Mouse (Mus musculus) retina, embryonic 14.5 days (tissue): ENCODE results near the gene Itih1.

Experiments used
- DNase-seq: peaks from one replicate; pipeline ENCODE4 v3.0.0-alpha.2; 2015; ENCODE audit warnings: low spot score

The Itih1 gene

GRCm38 (mm10) chr14:30943038-30943437 lies at the start of gene Itih1:
Itih1 (minus strand) TSS chr14:30943289.
- DNase-seq = no peak

GRCm38 (mm10) chr14:30976222-30976621 lies 33.1 kb upstream of the Itih1 start:
- DNase-seq = no peak

GRCm38 (mm10) chr14:30974204-30974603 lies 31.1 kb upstream of the Itih1 start:
- no peak for DNase-seq

- DNase-seq = no peak
Measured at GRCm38 (mm10) chr14:30960366-30960765, 17.3 kb upstream of the Itih1 start.

GRCm38 (mm10) chr14:30959031-30959430 lies 15.9 kb upstream of the Itih1 start:
- no peak for DNase-seq

- no peak for DNase-seq
Measured at GRCm38 (mm10) chr14:30958517-30958916, 15.4 kb upstream of the Itih1 start.

GRCm38 (mm10) chr14:30951154-30951825 lies 8.2 kb upstream of the Itih1 start, which contains the start of gene Nek4:
Nek4 (plus strand) TSS chr14:30951377.
- peak; percentile 99 for DNase-seq

GRCm38 (mm10) chr14:30949986-30950385 lies 6.9 kb upstream of the Itih1 start:
- DNase-seq = no peak

- DNase-seq = no peak
Measured at GRCm38 (mm10) chr14:30944745-30945144, 1.7 kb upstream of the Itih1 start.

GRCm38 (mm10) chr14:30943860-30944674 lies 978 bp upstream of the Itih1 start:
- peak; percentile 72 for DNase-seq

- DNase-seq = no peak
Measured at GRCm38 (mm10) chr14:30942254-30942653, 835 bp downstream of the Itih1 start.

- no peak for DNase-seq
Measured at GRCm38 (mm10) chr14:30933351-30933750, 9.7 kb downstream of the Itih1 start.

- no peak for DNase-seq
Measured at GRCm38 (mm10) chr14:30930386-30930785, 12.7 kb downstream of the Itih1 start.

- no peak for DNase-seq
Measured at GRCm38 (mm10) chr14:30925492-30925891, 17.6 kb downstream of the Itih1 start.

GRCm38 (mm10) chr14:30923375-30924105 lies 19.5 kb downstream of the Itih1 start, which contains the start of gene Itih3:
Itih3 (minus strand) TSS chr14:30923760.
- DNase-seq = no peak

- DNase-seq = peak; percentile 7
Measured at GRCm38 (mm10) chr14:30922053-30922670, 20.9 kb downstream of the Itih1 start.

- DNase-seq = no peak
Measured at GRCm38 (mm10) chr14:30916516-30916915, 26.6 kb downstream of the Itih1 start.

- DNase-seq = no peak
Measured at GRCm38 (mm10) chr14:30913404-30913803, 29.7 kb downstream of the Itih1 start.

GRCm38 (mm10) chr14:30912641-30913040 lies 30.4 kb downstream of the Itih1 start:
- no peak for DNase-seq

- DNase-seq = no peak
Measured at GRCm38 (mm10) chr14:30911141-30911540, 31.9 kb downstream of the Itih1 start.

- no peak for DNase-seq
Measured at GRCm38 (mm10) chr14:30907814-30908265, 35.2 kb downstream of the Itih1 start.

GRCm38 (mm10) chr14:30906001-30906400 lies 37.1 kb downstream of the Itih1 start:
- no peak for DNase-seq
